ENCODE assay signal across 8 mouse cellular contexts in genomic region chr7:127260309-127261111, GRCm38 (mm10). TPM values are rescaled to one million over a fixed set of nuclear protein-coding genes. Genes with fewer than 3 reads are reported as not detected.
DNase-seq lines count a peak whose midpoint lies in the region; ATAC-seq and TF ChIP-seq lines count a peak whose summit lies in the region.

Dctpp1 (minus strand) TSS chr7:127260709.

- peak within 1 kb of the TSS; percentile 75 for H3K4me3 ChIP-seq in gastrocnemius, adult 2 months
- peak within 1 kb of the TSS; percentile 59 for H3K4me3 ChIP-seq in hindbrain, postnatal 0 days (ENCODE audit: low read length)
- peak within 1 kb of the TSS; percentile 79 for H3K4me3 ChIP-seq in left cerebral cortex, adult 2 months

- peak within 1 kb of the TSS; percentile 53 for H3K9ac ChIP-seq in hindbrain, postnatal 0 days (replicated peaks; ENCODE audit: low read length)

- intact Hi-C loops in gastrocnemius, adult 2 months (cut with DNase I): loop anchor here (2.0 kb wide), 1 partner anchor 16 kb away; no protein-coding TSS in a partner anchor
- intact Hi-C loops in left cerebral cortex, adult 2 months (cut with DNase I): loop anchor here (5.0 kb wide), 1 partner anchor 217 kb away; the partner anchor contains the start of gene Fbrs

- H3K27me3 ChIP-seq in hindbrain, postnatal 0 days (ENCODE audit: insufficient read depth, low read length): no peaks in the 10 kb centered on the region

- H3K4me2 ChIP-seq in hindbrain, postnatal 0 days (ENCODE audit: low read depth, low read length): peak within 1 kb of the TSS; percentile 59

- peak; percentile 91 for ATAC-seq in common myeloid progenitor, adult 5-6 weeks (replicated peaks; ENCODE audit: low read depth, poor library complexity, severe bottlenecking)
- peak; percentile 99 for ATAC-seq in hindbrain, postnatal 0 days
- peak; percentile 97 for ATAC-seq in megakaryocyte, adult 5-6 weeks (ENCODE audit: poor library complexity, severe bottlenecking)

- H3K27ac ChIP-seq in gastrocnemius, adult 2 months: peak within 1 kb of the TSS; percentile 89
- peak within 1 kb of the TSS; percentile 28; the same call in 1 of the 2 replicates for H3K27ac ChIP-seq in hindbrain, postnatal 0 days
- H3K27ac ChIP-seq in left cerebral cortex, adult 2 months: peak within 1 kb of the TSS; percentile 79

- peak; percentile 99 for DNase-seq in ZHBTc4 (ENCODE audit: low read depth, low spot score)
- peak; percentile 98 for DNase-seq in gastrocnemius, adult 2 months
- peak; percentile 99 for DNase-seq in hindbrain, postnatal 0 days (ENCODE audit: low spot score)
- DNase-seq in left cerebral cortex, adult 2 months (ENCODE audit: extremely low spot score in 1 of 2, low spot score in 2 of 2): peak; percentile 93 to 97
- peak; percentile 98 to 99 for DNase-seq in right cerebral cortex, adult 2 months (ENCODE audit: low spot score in 2 of 2)
- peak; percentile 96 for DNase-seq in urinary bladder, postnatal 14 days (ENCODE audit: low spot score)

- no peaks in the 10 kb centered on the region for H3K36me3 ChIP-seq in hindbrain, postnatal 0 days (ENCODE audit: insufficient read depth, low read length)

- no peaks in the 10 kb centered on the region for H3K9me3 ChIP-seq in hindbrain, postnatal 0 days (ENCODE audit: low read length)

- TF ChIP-seq CTCF in gastrocnemius, adult 2 months (IDR thresholded peaks at IDR 0.05): peak; percentile 85
- TF ChIP-seq CTCF in hindbrain, postnatal 0 days (IDR thresholded peaks at IDR 0.05; ENCODE audit: low read depth): peak; percentile 80
- TF ChIP-seq CTCF in left cerebral cortex, adult 2 months (IDR thresholded peaks at IDR 0.05): peak; percentile 85

- H3K4me1 ChIP-seq in hindbrain, postnatal 0 days (ENCODE audit: insufficient read depth, low read length): no peaks in the 10 kb centered on the region

- WGBS in hindbrain, postnatal 0 days: under 1% methylated on average over 49 of the region's 50 CpGs

RNA-seq across cellular contexts. Expression of gene Dctpp1, which starts in this region (rescaled TPM):
- total RNA-seq in common myeloid progenitor, adult 5-6 weeks (2017): 85.1 and 88.3 TPM in 2 replicates
- 10 to 100 TPM; 25.1 to 35.4 TPM for total RNA-seq in gastrocnemius, adult 2 months (2021)
- total RNA-seq in hindbrain, postnatal 0 days (2014; rRNA removed): 94.1 and 102 TPM in 2 replicates
- 112 and 119 TPM in 2 replicates for polyA plus RNA-seq in hindbrain, postnatal 0 days (2015; fragmentation: Nextera tagmentation; extraction: Ambion mirVana)
- total RNA-seq in left cerebral cortex, adult 2 months (2021): 10 to 100 TPM; 24.1 to 25.9 TPM
- 32.1 and 45.3 TPM in 2 replicates for total RNA-seq in megakaryocyte, adult 5-6 weeks (2015)
- 23.3 and 31.0 TPM in 2 replicates for total RNA-seq in megakaryocyte, adult 5-6 weeks (2017)

Comparison
In these comparisons a context has a peak if more than half of its experiments do, and no peak if none do; other contexts are left out.
1. Peak in every context shown above with its lines: DNase-seq, ATAC-seq, H3K4me3 ChIP-seq and H3K27ac ChIP-seq.
2. H3K27ac ChIP-seq: peak in every context shown above with its lines; median percentile 89 in gastrocnemius, adult 2 months; 79 in left cerebral cortex, adult 2 months; 28 in hindbrain, postnatal 0 days.